Comparison of ENCODE assay signal across 14 mouse cellular contexts in genomic region chr14:14552201-14552600, GRCm38 (mm10).
A peak's percentile ranks its signal among the peaks of the same experiment; 100 is the strongest.
DNase-seq lines count a peak whose midpoint lies in the region.
"Had no signal": no experiment of that assay in that cellular context is flagged by ENCODE, and none has a peak within 500 bp of the region (broad histone marks: within the 10 kb centered on the region; RNA-seq: fewer than 3 reads in every experiment).

No protein-coding gene starts in this region.

- intact Hi-C loops in heart, postnatal 36 days (cut with DNase I): no loop called here

- DNase-seq in adrenal gland, postnatal 10 days: peak; percentile 52
- DNase-seq in adrenal gland, postnatal 4 days (ENCODE audit: low spot score in 2 of 2): no peak
- peak; percentile 85 for DNase-seq in heart, adult 11 months
- no peak for DNase-seq in heart, postnatal 36 days
- DNase-seq in 3T3-L1 (ENCODE audit: low read depth, low spot score): peak; percentile 9
- DNase-seq in natural killer cell, adult 2 months (ENCODE audit: low spot score in 2 of 2): no peak
- DNase-seq: adrenal gland, adult 2 months; adrenal gland, postnatal 25 days; cerebellum, adult 11-12 months; cerebellum, adult 2 months; cerebellum, adult 9-10 months; cerebellum, postnatal 10 days; cerebellum, postnatal 25 days; forebrain, postnatal 0 days had no signal

Comparison
In these comparisons a context has a peak if more than half of its experiments do, and no peak if none do; other contexts are left out.
1. DNase-seq: peak in adrenal gland, postnatal 10 days (single experiment), heart, adult 11 months (single experiment) and 3T3-L1 (single experiment); none in adrenal gland, postnatal 4 days (0 of 2), heart, postnatal 36 days (0 of 2) and natural killer cell, adult 2 months (0 of 2).